Mouse (Mus musculus): ENCODE results near the gene Tarm1.

- TF ChIP-seq POLR2A (IDR thresholded peaks at IDR 0.05; ENCODE audit: borderline replicate concordance, extremely low read depth, low read depth, low read length) (no peak), CTCF (IDR thresholded peaks at IDR 0.05; ENCODE audit: insufficient read depth, low read length) (no peak)
Observed at GRCm38 (mm10) chr7:3481948-3482608, 20.3 kb downstream of the Tarm1 start.
